Mouse (Mus musculus) myocyte (in vitro differentiated cells): ENCODE measurements around the gene Tor3a.

Experiments
- CEBPB ChIP-seq: IDR thresholded peaks from 2 replicates; pipeline ENCODE4 v1.6.1; 2011; ENCODE audit warnings: mild to moderate bottlenecking, moderate library complexity; ENCODE audit not compliant: poor library complexity, insufficient read depth, severe bottlenecking
- MAX ChIP-seq: IDR thresholded peaks from one replicate; pipeline ENCODE4 v1.6.1; 2011; ENCODE audit warnings: low read depth, mild to moderate bottlenecking, control low read depth
- POLR2A ChIP-seq: IDR thresholded peaks from one replicate; pipeline ENCODE4 v1.6.1; 2011; ENCODE audit warnings: low read depth, mild to moderate bottlenecking, control low read depth, moderate library complexity; ENCODE audit not compliant: insufficient read length
- POLR2AphosphoS2 ChIP-seq: IDR thresholded peaks from one replicate; pipeline ENCODE4 v1.6.1; 2011; ENCODE audit warnings: low read depth, control low read depth; ENCODE audit not compliant: insufficient read length
- REST ChIP-seq: IDR thresholded peaks from one replicate; pipeline ENCODE4 v1.6.1; 2011; ENCODE audit warnings: mild to moderate bottlenecking, control low read depth, moderate library complexity; ENCODE audit not compliant: insufficient read depth, insufficient read length
- TCF12 ChIP-seq: IDR thresholded peaks from one replicate; pipeline ENCODE4 v1.6.1; 2011; ENCODE audit warnings: mild to moderate bottlenecking, control low read depth; ENCODE audit not compliant: poor library complexity, insufficient read depth, severe bottlenecking
- TCF3 ChIP-seq: IDR thresholded peaks from one replicate; pipeline ENCODE4 v1.6.1; 2011; ENCODE audit warnings: low read depth, control low read depth; ENCODE audit not compliant: insufficient read length
- USF1 ChIP-seq: IDR thresholded peaks from one replicate; pipeline ENCODE4 v1.6.1; 2011; ENCODE audit warnings: low read depth, mild to moderate bottlenecking, control low read depth, moderate library complexity

DNA sequence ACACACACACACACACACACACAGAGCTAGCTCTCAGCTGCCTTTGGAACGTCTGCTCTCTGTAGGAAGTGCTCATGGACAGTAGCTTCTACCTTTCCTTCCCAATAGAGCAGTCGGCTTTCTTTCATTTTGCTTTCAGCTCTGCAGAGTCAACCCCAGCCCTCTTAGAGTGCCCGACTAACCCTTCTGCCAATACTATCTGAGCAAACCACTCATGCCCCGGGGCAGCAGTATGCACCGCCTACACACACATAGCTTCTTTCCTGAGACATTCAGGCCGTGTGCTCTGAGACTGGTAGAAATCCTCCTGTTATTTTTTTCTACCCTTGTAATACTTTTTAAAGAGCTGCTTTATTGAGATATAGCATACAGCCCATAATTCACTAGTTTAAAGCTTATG lies 47.9 kb upstream of the Tor3a start:
- no peak for TF ChIP-seq POLR2A
- TF ChIP-seq CEBPB, result no peak
- no peak for TF ChIP-seq MAX
- TF ChIP-seq USF1, result no peak
- no peak for TF ChIP-seq POLR2AphosphoS2
- TF ChIP-seq REST, result no peak
- TF ChIP-seq TCF12, result no peak
- TF ChIP-seq TCF3, result no peak
